Mouse (Mus musculus) kidney, adult 9 months (tissue): ENCODE measurements around the gene C1qtnf9.

Experiments
- DNase-seq: peaks from one replicate; pipeline ENCODE4 v3.0.0; 2022

C1qtnf9 gene

DNA sequence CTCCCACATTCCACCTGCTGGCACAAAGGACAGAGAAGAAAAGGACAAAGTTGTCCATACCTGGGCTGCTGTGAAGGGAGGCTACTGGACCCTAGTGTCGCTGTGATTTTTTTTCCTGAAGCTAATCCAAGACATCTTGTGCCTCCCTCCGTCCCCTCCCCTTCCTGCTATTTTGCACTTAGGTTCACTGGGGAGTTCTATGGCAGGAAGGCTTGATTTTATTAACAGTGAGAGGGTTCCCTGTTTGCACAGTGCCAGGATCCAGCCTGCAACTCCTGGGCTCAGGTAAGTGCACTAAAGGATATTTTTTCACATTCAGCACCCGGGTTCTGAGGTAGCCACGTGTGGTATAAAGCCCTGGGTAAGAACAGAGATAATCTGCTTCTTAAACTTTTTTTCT, at the start of gene C1qtnf9:
TSS of gene C1qtnf9 (plus strand) at position 251 of the 400 bp plus-strand sequence.
- DNase-seq, result no peak

- no peak for DNase-seq
These were observed 46.6 kb upstream of the C1qtnf9 start for GRCm38 (mm10) chr14:60721304-60721703.

DNA sequence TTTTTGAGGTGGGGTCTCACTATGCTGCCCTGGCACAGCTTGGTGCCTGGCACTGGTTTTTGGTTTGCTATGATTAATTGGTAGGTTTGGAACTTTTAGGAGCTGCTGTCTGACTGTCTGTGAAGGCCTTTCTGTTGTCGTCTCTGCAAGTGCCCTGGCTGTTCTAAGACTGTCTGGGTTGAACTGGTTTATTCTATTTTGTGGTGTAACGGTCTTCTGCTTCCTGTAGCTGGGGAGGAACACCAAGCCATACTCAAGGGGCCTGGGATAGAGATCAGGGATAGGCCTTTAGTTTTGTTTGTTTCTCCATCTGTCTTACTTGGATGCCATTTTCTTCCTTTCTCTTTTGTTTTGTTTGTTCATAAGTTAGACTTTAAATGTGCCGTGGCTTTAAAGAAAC, 46.0 kb upstream of the C1qtnf9 start:
- DNase-seq, result no peak

GRCm38 (mm10) chr14:60726091-60726490, 41.8 kb upstream of the C1qtnf9 start:
- DNase-seq, result peak; percentile 62

- DNase-seq, result no peak
These were observed 40.8 kb upstream of the C1qtnf9 start for GRCm38 (mm10) chr14:60727130-60727529.

- no peak for DNase-seq
These were observed 35.9 kb upstream of the C1qtnf9 start for GRCm38 (mm10) chr14:60732081-60732480.

- DNase-seq, result no peak
These were observed 35.1 kb upstream of the C1qtnf9 start for GRCm38 (mm10) chr14:60732787-60733186.

- DNase-seq, result no peak
These were observed 34.2 kb upstream of the C1qtnf9 start for GRCm38 (mm10) chr14:60733706-60734105.

GRCm38 (mm10) chr14:60735206-60735605, 32.7 kb upstream of the C1qtnf9 start:
- no peak for DNase-seq

- DNase-seq, result no peak
These were observed 31.9 kb upstream of the C1qtnf9 start for GRCm38 (mm10) chr14:60735848-60736547.

GRCm38 (mm10) chr14:60736591-60737192, 31.2 kb upstream of the C1qtnf9 start:
- DNase-seq, result peak; percentile 40

DNA sequence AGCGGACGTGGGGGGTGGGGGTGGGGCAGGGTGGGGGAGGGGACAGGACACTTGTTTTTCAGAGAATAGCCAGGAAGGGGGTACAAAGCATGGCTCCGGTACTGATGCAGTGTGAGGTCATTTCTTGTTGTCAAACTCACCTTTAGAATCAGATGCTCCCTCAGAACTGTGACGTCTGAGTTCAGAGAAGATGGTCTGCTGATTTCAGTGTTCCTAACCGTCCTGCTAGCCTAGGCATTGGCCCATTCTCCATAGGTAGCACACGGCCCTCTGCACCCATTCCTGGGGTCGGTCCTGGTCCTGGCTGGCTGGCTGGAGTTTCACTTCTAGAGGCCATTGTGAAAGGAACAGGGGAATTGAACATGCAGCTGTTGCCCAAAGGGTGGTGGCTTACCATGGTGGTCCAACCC, 30.7 kb upstream of the C1qtnf9 start:
- DNase-seq, result no peak

GRCm38 (mm10) chr14:60738434-60738938, 29.4 kb upstream of the C1qtnf9 start:
- no peak for DNase-seq

GRCm38 (mm10) chr14:60739155-60739554, 28.8 kb upstream of the C1qtnf9 start:
- no peak for DNase-seq

DNA sequence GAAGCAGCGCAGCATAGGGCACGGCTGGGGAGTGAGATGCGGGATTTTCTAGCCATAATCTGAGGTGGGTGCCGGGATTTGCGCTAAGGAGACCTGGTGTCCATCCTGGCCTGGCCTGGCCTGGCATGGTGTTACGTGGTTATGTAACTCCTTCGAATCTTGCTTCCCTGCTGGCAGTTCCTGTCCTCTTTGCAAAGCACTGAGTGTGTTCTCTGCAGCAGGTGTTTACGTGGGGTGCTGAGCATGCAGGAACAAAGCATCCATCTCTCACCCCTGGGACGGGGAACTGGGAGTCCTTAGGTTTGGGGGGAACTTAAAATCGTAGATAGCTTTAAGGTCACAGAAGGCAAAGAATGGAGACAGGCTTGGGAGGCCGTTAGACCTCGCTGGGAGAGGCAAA, 28.3 kb upstream of the C1qtnf9 start:
- DNase-seq, result no peak

GRCm38 (mm10) chr14:60740507-60740906, 27.4 kb upstream of the C1qtnf9 start:
- DNase-seq, result no peak

GRCm38 (mm10) chr14:60741033-60741432, 26.9 kb upstream of the C1qtnf9 start:
- DNase-seq, result no peak

GRCm38 (mm10) chr14:60741490-60741981, 26.4 kb upstream of the C1qtnf9 start:
- no peak for DNase-seq

DNA sequence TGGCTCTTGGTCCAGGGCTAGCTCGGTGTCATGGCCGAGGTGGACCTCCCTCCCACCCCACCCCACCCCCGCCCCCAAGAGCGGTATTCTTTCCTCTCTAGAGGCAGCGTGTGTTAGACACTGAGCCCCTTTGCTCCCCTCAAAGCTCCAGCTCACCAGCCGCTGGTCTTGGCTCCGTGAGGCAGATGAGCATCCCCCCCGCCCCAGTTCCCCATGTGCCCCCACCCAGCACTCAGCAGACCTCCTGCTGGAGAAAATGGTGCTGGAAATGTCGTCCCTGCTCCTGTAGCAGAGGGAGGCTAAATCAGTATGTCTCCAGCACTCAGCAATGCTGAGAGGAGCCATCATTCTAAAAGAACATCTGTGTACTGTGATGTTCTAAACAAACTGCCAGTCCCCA, 24.3 kb upstream of the C1qtnf9 start:
- DNase-seq, result no peak

DNA sequence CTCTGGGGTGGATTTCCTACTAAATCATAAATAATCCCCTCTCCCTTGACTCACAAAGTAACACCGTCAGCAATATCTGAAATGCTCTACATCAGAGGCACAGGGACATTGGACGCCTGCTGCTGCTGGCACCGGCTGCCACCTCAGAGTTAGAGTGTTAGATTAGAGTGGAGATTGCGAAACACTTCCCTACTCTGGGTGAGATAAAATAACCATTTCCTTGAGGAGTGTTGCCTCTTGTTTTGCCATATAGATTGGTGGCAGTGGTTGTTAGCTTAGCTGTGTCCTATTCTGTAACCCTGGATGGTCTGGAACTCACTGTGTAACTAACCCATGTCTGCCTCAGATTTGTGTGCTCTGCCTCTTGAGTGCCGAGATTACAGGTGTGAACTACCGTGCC, 22.7 kb upstream of the C1qtnf9 start:
- no peak for DNase-seq

DNA sequence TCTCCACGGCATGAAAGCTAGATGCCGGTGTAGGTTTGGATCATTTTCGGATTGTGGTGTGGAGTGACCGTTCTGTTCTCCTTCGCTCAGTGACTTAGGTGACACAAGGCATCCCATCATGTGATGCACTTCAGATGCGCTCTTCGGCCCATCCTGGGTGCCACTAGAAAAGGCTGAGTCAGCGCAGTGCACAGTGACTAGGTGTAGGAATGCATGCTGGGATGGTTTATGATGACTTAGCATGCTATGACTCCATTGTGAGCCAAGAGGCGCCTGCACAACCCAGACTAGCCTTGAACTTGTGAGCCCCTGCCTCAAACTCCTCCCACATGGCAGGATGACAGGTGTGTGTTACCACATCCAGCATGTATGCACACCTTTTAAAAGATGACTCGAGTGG, 21.8 kb upstream of the C1qtnf9 start:
- DNase-seq, result no peak

DNA sequence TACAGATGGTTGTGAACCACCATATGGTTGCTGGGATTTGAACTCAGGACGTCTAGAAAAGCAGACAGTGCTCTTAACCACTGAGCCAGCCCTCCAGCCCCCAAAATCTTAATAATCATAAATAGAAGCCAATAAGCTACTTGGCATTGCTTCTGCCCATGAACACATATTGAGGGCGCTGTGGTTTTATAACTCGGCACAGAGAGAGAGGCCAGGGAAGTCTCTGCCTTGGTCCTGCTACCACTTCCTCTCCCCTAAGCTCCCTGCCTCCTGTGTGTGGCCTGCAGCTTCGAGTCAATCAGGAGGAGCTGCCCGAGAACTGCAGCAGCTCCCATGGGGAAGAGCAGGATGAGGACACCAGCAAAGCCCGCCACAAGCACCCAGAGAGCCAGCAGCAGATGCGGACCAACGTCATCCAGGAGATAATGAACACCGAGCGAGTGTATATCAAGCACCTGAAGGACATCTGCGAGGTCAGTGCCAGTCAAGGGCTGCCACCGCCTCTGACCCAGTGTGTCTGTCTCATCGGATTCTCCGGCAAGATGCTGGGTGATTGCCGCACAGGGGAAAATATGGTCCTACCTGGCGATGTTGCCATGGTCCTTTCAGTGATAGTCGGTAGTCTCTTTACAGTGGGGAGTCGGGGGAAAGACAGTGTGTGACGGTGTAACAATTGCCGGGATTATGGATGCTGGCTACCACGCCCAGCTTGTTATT, 20.6 kb upstream of the C1qtnf9 start:
- DNase-seq, result no peak

GRCm38 (mm10) chr14:60749880-60750279, 18.1 kb upstream of the C1qtnf9 start:
- DNase-seq, result no peak

DNA sequence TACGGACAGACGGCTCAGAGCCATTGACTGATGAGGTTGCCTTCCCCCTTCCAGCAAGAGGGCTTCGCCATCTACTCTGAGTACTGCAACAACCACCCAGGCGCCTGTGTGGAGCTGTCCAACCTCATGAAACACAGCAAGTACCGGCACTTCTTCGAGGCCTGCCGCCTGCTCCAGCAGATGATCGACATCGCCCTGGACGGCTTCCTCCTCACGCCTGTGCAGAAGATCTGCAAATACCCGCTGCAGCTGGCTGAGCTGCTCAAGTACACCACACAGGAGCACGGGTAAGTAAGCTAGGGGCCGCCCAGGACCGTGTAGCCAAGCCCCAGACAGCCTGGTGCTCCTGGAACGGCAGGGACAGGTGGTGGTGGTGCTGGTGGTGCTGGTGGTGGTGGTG, 16.4 kb upstream of the C1qtnf9 start:
- no peak for DNase-seq
